Mouse (Mus musculus): ENCODE measurements around the gene Wdr44.
"Not testable (repeated sequence)": the region's sequence is repeated elsewhere in the genome, so short reads cannot be mapped to it uniquely, and the experiment has no call there.

The Wdr44 gene

GRCm38 (mm10) chrX:23833784-23834183 is 140.9 kb downstream of the Wdr44 start:
- DNase-seq (ENCODE audit: low read depth): not testable (repeated sequence)

GRCm38 (mm10) chrX:23840921-23841320 is 148.1 kb downstream of the Wdr44 start:
- DNase-seq (ENCODE audit: low read depth): no peak

All from NIH3T3 (cell line).